Mouse (Mus musculus): ENCODE data around the gene Spon1. TPM values are rescaled to one million over a fixed set of nuclear protein-coding genes. Genes with fewer than 3 reads are reported as not detected.

Spon1 gene
- polyA plus RNA-seq, 1 experiment from 2014 or later: 30.5 TPM

DNA sequence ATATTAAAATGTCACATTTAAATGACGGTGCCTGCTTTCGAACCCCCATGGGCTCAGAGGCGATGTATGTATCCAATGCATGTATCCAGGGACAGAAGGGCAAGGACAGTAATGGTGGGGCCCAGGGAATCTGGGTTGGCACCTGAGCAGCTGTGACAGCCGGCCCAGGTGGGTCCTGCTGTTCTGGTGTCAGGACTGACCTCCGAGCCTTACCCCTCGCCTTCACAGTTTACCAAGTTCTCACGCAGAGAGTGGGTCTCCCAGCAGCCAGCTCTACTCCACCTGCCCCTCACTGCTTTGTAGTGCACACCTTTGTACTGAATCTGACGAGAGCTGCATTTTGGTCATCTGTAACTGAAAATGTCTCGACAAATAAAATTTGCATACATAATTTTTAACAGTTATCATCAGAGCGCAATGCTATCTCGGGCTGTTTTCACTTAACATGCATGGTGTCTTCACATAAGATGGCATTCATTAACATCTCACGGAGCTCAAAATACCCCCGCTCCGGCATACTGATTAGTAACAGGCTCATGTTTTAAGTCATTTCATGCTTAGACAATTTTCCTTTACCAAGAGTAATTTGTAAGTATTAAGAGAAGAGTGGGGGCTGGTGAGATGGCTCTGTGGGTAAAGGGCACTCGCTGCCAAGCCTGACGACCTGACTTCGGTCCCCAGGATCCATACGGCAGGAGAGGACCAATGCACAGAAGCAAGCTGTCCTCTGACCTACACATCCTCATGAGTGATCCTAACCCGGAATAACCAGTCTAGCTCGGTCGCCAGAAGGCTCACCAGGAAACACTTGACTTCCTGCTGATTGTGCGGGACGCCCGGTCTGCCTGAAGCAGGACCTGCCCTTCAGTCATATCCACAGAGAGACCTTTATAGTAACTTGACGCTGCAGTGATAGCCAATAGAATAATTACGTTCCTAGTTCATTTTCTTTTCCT lies 277.5 kb downstream of the Spon1 start:
- Histone ChIP-seq H3K9ac (ENCODE audit: low read depth, low read length) (no peak overlapping the region), H3K9me3 (ENCODE audit: control insufficient read depth, low read length) (no peaks in the 10 kb centered on the region), H3K27ac (replicated peaks; ENCODE audit: low read depth, low read length) (no peak overlapping the region), H3K4me3 (ENCODE audit: low read depth, low read length) (no peak overlapping the region), H3K36me3 (ENCODE audit: control insufficient read depth, insufficient read depth, low read length) (no peaks in the 10 kb centered on the region; the same call in none of the 2 replicates), H3K4me1 (ENCODE audit: control insufficient read depth, insufficient read depth, low read length) (peaks cover 16% of the 10 kb centered on the region), H3K4me2 (ENCODE audit: low read depth, low read length) (no peak overlapping the region), H3K27me3 (replicated peaks; ENCODE audit: control insufficient read depth, insufficient read depth, low read length) (no peaks in the 10 kb centered on the region)
- WGBS: 68% methylated on average over 26 of the region's 26 CpGs
- no peak for ATAC-seq (ENCODE audit: low read depth)
- DNase-seq (ENCODE audit: low spot score): no peak

DNA sequence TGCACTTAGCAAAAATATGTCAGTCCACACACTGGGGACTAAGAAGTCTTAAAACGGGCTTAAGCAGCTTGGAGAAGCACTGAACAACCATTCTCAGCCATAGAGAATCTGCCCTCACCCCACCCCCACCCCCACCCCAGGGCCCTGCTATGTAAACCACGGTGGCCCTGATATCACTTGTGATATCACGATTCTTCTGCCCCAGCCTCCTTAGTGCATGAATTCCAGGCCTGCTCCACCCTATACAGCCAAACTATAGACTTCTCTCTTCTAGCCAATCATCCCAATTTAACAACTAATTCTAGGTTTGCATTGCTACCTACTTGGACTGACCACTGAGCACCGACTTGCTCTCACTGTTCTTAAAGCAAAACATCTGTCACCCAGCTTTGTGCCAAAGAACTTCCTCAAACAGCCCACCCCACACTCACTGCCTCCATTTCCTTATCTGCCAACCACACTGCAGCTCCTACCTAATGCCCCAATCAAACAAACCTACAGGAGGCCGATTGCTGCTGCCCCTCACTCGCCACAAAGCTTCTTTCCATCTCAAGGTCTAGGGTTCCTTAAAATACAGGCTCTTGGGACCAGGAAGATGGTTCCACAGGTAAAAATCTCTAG lies 278.2 kb downstream of the Spon1 start:
- no peak overlapping the region for H3K4me2 ChIP-seq (ENCODE audit: low read depth, low read length)
- H3K4me3 ChIP-seq (ENCODE audit: low read depth, low read length): no peak overlapping the region
- no peak for ATAC-seq (ENCODE audit: low read depth)
- no peaks in the 10 kb centered on the region for H3K9me3 ChIP-seq (ENCODE audit: control insufficient read depth, low read length)
- no peaks in the 10 kb centered on the region for H3K27me3 ChIP-seq (replicated peaks; ENCODE audit: control insufficient read depth, insufficient read depth, low read length)
- no peak for DNase-seq (ENCODE audit: low spot score)
- H3K9ac ChIP-seq (ENCODE audit: low read depth, low read length): no peak overlapping the region
- H3K36me3 ChIP-seq (ENCODE audit: control insufficient read depth, insufficient read depth, low read length): no peaks in the 10 kb centered on the region; the same call in none of the 2 replicates
- 55% methylated on average over 6 of the region's 6 CpGs for whole genome bisulfite sequencing
- peaks cover 16% of the 10 kb centered on the region for H3K4me1 ChIP-seq (ENCODE audit: control insufficient read depth, insufficient read depth, low read length)
- H3K27ac ChIP-seq (replicated peaks; ENCODE audit: low read depth, low read length): no peak overlapping the region

GRCm38 (mm10) chr7:114045814-114046213 lies 280.0 kb downstream of the Spon1 start:
- Histone ChIP-seq H3K4me3 (ENCODE audit: low read depth, low read length) (no peak overlapping the region), H3K9ac (ENCODE audit: low read depth, low read length) (no peak overlapping the region), H3K4me2 (ENCODE audit: low read depth, low read length) (no peak overlapping the region), H3K27me3 (replicated peaks; ENCODE audit: control insufficient read depth, insufficient read depth, low read length) (no peaks in the 10 kb centered on the region), H3K27ac (replicated peaks; ENCODE audit: low read depth, low read length) (no peak overlapping the region), H3K4me1 (ENCODE audit: control insufficient read depth, insufficient read depth, low read length) (peaks cover 16% of the 10 kb centered on the region), H3K36me3 (ENCODE audit: control insufficient read depth, insufficient read depth, low read length) (no peaks in the 10 kb centered on the region), H3K9me3 (ENCODE audit: control insufficient read depth, low read length) (no peaks in the 10 kb centered on the region)
- 72% methylated on average over 2 of the region's 2 CpGs for WGBS
- ATAC-seq (ENCODE audit: low read depth) (no peak), DNase-seq (ENCODE audit: low spot score) (no peak)

- 71% methylated on average over 4 of the region's 4 CpGs for WGBS
- Histone ChIP-seq H3K4me1 (ENCODE audit: control insufficient read depth, insufficient read depth, low read length) (0 out of 2 replicates have a peak, but pooled peaks cover 3% of the 10 kb centered on the region), H3K27me3 (replicated peaks; ENCODE audit: control insufficient read depth, insufficient read depth, low read length) (no peaks in the 10 kb centered on the region), H3K4me3 (ENCODE audit: low read depth, low read length) (no peak overlapping the region), H3K36me3 (ENCODE audit: control insufficient read depth, insufficient read depth, low read length) (no peaks in the 10 kb centered on the region), H3K9ac (ENCODE audit: low read depth, low read length) (no peak overlapping the region), H3K9me3 (ENCODE audit: control insufficient read depth, low read length) (no peaks in the 10 kb centered on the region), H3K4me2 (ENCODE audit: low read depth, low read length) (no peak overlapping the region), H3K27ac (replicated peaks; ENCODE audit: low read depth, low read length) (no peak overlapping the region)
- no peak for DNase-seq (ENCODE audit: low spot score)
- ATAC-seq (ENCODE audit: low read depth): no peak
These were observed 287.9 kb downstream of the Spon1 start for GRCm38 (mm10) chr7:114053720-114054119.

- no peaks in the 10 kb centered on the region for H3K27me3 ChIP-seq (replicated peaks; ENCODE audit: control insufficient read depth, insufficient read depth, low read length)
- H3K4me2 ChIP-seq (ENCODE audit: low read depth, low read length): no peak overlapping the region
- H3K27ac ChIP-seq (replicated peaks; ENCODE audit: low read depth, low read length): no peak overlapping the region
- H3K4me1 ChIP-seq (ENCODE audit: control insufficient read depth, insufficient read depth, low read length): 0 out of 2 replicates have a peak, but pooled peaks cover 3% of the 10 kb centered on the region
- H3K36me3 ChIP-seq (ENCODE audit: control insufficient read depth, insufficient read depth, low read length): no peaks in the 10 kb centered on the region
- H3K9ac ChIP-seq (ENCODE audit: low read depth, low read length): no peak overlapping the region
- WGBS: 90% methylated on average over 16 of the region's 16 CpGs
- no peak for DNase-seq (ENCODE audit: low spot score)
- H3K4me3 ChIP-seq (ENCODE audit: low read depth, low read length): no peak overlapping the region
- ATAC-seq (ENCODE audit: low read depth): no peak
- no peaks in the 10 kb centered on the region for H3K9me3 ChIP-seq (ENCODE audit: control insufficient read depth, low read length)
These were observed 292.4 kb downstream of the Spon1 start for GRCm38 (mm10) chr7:114058166-114058565.

DNA sequence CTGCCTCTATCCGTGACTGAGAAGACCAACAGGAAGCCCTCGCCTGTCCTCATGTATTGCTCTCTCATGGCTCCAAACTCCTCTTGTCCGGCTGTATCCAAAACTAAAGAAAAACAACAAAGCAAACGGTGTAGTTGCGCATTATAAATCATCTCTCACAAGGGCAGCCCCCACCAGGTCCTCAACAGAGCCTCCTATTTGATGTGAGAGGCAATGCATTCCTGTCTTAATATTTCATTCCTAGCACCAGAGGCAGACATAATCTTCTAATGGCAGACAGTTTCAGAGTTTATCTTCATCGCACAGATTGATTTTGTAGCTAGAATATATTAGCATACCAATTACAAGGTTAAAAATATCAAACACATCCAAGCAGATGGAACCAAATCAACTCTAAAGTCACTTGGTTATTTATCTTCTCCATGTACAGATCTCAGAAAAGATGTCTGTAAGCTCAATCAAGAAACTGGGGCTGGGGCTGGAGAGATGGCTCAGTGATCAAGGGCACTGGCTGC lies 293.2 kb downstream of the Spon1 start:
- Histone ChIP-seq H3K4me1 (ENCODE audit: control insufficient read depth, insufficient read depth, low read length) (0 out of 2 replicates have a peak, but pooled peaks cover 3% of the 10 kb centered on the region), H3K27ac (replicated peaks; ENCODE audit: low read depth, low read length) (no peak overlapping the region), H3K4me2 (ENCODE audit: low read depth, low read length) (no peak overlapping the region), H3K9ac (ENCODE audit: low read depth, low read length) (no peak overlapping the region), H3K36me3 (ENCODE audit: control insufficient read depth, insufficient read depth, low read length) (no peaks in the 10 kb centered on the region), H3K4me3 (ENCODE audit: low read depth, low read length) (no peak overlapping the region), H3K9me3 (ENCODE audit: control insufficient read depth, low read length) (no peaks in the 10 kb centered on the region), H3K27me3 (replicated peaks; ENCODE audit: control insufficient read depth, insufficient read depth, low read length) (no peaks in the 10 kb centered on the region)
- 81% methylated on average over 6 of the region's 6 CpGs for WGBS
- DNase-seq (ENCODE audit: low spot score): no peak
- no peak for ATAC-seq (ENCODE audit: low read depth)

DNA sequence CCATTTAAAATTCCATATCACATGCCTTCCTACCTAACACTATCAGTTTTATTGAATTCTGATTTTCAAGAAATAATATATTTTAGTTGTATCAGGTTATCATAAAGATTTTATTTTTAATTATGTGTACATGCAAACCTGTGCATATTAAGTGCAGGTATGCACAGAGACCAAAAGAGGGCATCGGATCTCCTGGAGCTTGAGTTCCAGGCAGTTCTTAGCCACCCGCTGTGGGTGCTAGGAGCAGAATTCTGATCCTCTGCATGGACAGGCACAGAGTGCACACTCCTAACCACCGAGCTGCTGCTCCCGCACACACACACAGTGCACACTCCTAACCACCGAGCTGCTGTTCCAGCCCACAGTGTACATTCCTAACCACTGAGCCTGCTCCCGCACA lies 294.6 kb downstream of the Spon1 start:
- 0 out of 2 replicates have a peak, but pooled peaks cover 3% of the 10 kb centered on the region for H3K4me1 ChIP-seq (ENCODE audit: control insufficient read depth, insufficient read depth, low read length)
- no peak for DNase-seq (ENCODE audit: low spot score)
- WGBS: 89% methylated on average over 5 of the region's 6 CpGs

DNA sequence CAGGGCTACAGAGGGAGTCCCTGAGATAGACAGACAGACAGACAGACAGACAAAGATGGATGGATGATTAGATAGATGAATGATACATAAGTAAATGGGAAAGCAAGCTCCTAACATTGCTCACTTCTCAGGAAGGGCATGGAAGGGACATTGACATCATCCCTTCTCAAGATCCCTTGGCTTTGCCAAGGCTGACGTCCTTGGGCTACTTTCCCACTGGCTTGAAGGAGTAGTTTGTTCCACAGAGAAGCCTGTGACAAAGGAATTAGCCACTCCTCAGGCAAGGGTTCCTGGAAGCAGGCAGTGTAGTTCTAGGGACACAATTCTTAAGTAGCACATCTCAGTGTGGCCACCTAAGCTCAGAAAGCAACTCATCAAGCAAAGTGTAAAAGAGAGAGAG lies 296.7 kb downstream of the Spon1 start:
- DNase-seq (ENCODE audit: low spot score): no peak
- H3K4me3 ChIP-seq (ENCODE audit: low read depth, low read length): no peak overlapping the region
- no peaks in the 10 kb centered on the region for H3K9me3 ChIP-seq (ENCODE audit: control insufficient read depth, low read length)
- H3K27me3 ChIP-seq (replicated peaks; ENCODE audit: control insufficient read depth, insufficient read depth, low read length): no peaks in the 10 kb centered on the region
- no peak overlapping the region for H3K4me2 ChIP-seq (ENCODE audit: low read depth, low read length)
- H3K9ac ChIP-seq (ENCODE audit: low read depth, low read length): no peak overlapping the region
- ATAC-seq (ENCODE audit: low read depth): no peak
- WGBS: 56% methylated on average over 1 of the region's 1 CpGs
- no peaks in the 10 kb centered on the region for H3K36me3 ChIP-seq (ENCODE audit: control insufficient read depth, insufficient read depth, low read length)
- no peak overlapping the region for H3K27ac ChIP-seq (replicated peaks; ENCODE audit: low read depth, low read length)
- peaks cover 8% of the 10 kb centered on the region; the same call in 1 of the 2 replicates for H3K4me1 ChIP-seq (ENCODE audit: control insufficient read depth, insufficient read depth, low read length)

More for the DNA sequence above, 294.6 kb downstream of the Spon1 start:
- Histone ChIP-seq H3K27me3 (replicated peaks; ENCODE audit: control insufficient read depth, insufficient read depth, low read length) (no peaks in the 10 kb centered on the region), H3K9me3 (ENCODE audit: control insufficient read depth, low read length) (no peaks in the 10 kb centered on the region), H3K9ac (ENCODE audit: low read depth, low read length) (no peak overlapping the region), H3K36me3 (ENCODE audit: control insufficient read depth, insufficient read depth, low read length) (no peaks in the 10 kb centered on the region), H3K4me2 (ENCODE audit: low read depth, low read length) (no peak overlapping the region), H3K4me3 (ENCODE audit: low read depth, low read length) (no peak overlapping the region), H3K27ac (replicated peaks; ENCODE audit: low read depth, low read length) (no peak overlapping the region)
- no peak for ATAC-seq (ENCODE audit: low read depth)
